Mouse (Mus musculus) CH12.LX (cell line): Measurements from ENCODE around the gene Tbc1d14. TPM values are rescaled to one million over a fixed set of nuclear protein-coding genes. Genes with fewer than 3 reads are reported as not detected.

Experiments
- DNase-seq: peaks from one replicate; pipeline ENCODE4 v3.0.0-alpha.2; 2013; ENCODE audit errors: extremely low read depth
- H3K27ac ChIP-seq: 2 replicates; pipeline ENCODE4 v1.5.1; 2012; ENCODE audit warnings: low read depth, mild to moderate bottlenecking, control low read depth, moderate library complexity; ENCODE audit not compliant: insufficient read depth
- H3K27me3 ChIP-seq: replicated peaks from 2 replicates; pipeline ENCODE3; 2012; ENCODE audit warnings: inconsistent platforms
- H3K36me3 ChIP-seq, 2 experiments: replicated peaks in 1 of 2; 2 replicates each; pipeline versions ENCODE3 to v1.6.1; 2012; ENCODE audit warnings: inconsistent platforms in 1 of 2, low read length in 1 of 2, mild to moderate bottlenecking in 1 of 2, mixed read lengths in 1 of 2, moderate library complexity in 1 of 2; ENCODE audit not compliant: control insufficient read depth in 1 of 2, insufficient read depth in 1 of 2
- H3K4me1 ChIP-seq, 2 experiments: 2 replicates each; pipeline ENCODE4 v1.6.1; 2012; ENCODE audit warnings: inconsistent platforms in 1 of 2, moderate library complexity in 1 of 2; ENCODE audit not compliant: insufficient read depth in 2 of 2, control insufficient read depth in 1 of 2
- H3K4me2 ChIP-seq: 2 replicates; pipeline ENCODE4 v1.6.1; 2012; ENCODE audit warnings: low read depth, mild to moderate bottlenecking, control low read depth; ENCODE audit not compliant: poor library complexity, insufficient read depth, severe bottlenecking
- H3K4me3 ChIP-seq, 3 experiments: fragments of 150-350 bp in 1 of 3; sonication (generic) in 1 of 3; replicated peaks in 1 of 3; 2 replicates each; pipeline versions ENCODE3 to v1.5.1; 2011 to 2012; ENCODE audit warnings: low read depth in 2 of 3, low read length in 2 of 3, mild to moderate bottlenecking in 2 of 3, moderate library complexity in 2 of 3, control low read depth in 1 of 3, improper control_type of control experiment in 1 of 3, inconsistent platforms in 1 of 3, mixed read lengths in 1 of 3; ENCODE audit not compliant: poor library complexity in 1 of 3
- H3K79me2 ChIP-seq: replicated peaks from 2 replicates; pipeline ENCODE4 v1.6.1; 2012; ENCODE audit warnings: mild to moderate bottlenecking, moderate library complexity; ENCODE audit not compliant: control insufficient read depth, poor library complexity, insufficient read depth, severe bottlenecking; ENCODE audit errors: extremely low read depth
- H3K9ac ChIP-seq: 2 replicates; pipeline ENCODE4 v1.6.1; 2012; ENCODE audit warnings: low read depth, mild to moderate bottlenecking, control low read depth, moderate library complexity; ENCODE audit not compliant: insufficient read depth
- H3K9me3 ChIP-seq: replicated peaks from 2 replicates; pipeline ENCODE3; 2012; ENCODE audit warnings: low read length, inconsistent platforms, mixed read lengths
- BHLHE40 ChIP-seq: IDR thresholded peaks from 2 replicates; pipeline ENCODE4 v1.6.1; 2011; ENCODE audit warnings: mild to moderate bottlenecking, low read depth, low read length, improper control_type of control experiment
- CHD1 ChIP-seq: IDR thresholded peaks from 2 replicates; pipeline ENCODE4 v1.6.1; 2012; ENCODE audit warnings: low read depth, low read length, improper control_type of control experiment, inconsistent platforms
- CHD2 ChIP-seq: IDR thresholded peaks from 2 replicates; pipeline ENCODE4 v1.6.1; 2011; ENCODE audit warnings: low read length, improper control_type of control experiment
- ELF1 ChIP-seq: IDR thresholded peaks from 2 replicates; pipeline ENCODE4 v1.6.1; 2014; ENCODE audit warnings: low read depth, mild to moderate bottlenecking, inconsistent platforms, low read length, improper control_type of control experiment
- EP300 ChIP-seq: IDR thresholded peaks from 2 replicates; pipeline ENCODE4 v1.6.1; 2011; ENCODE audit warnings: low read length, improper control_type of control experiment
- JUN ChIP-seq: IDR thresholded peaks from 2 replicates; pipeline ENCODE4 v1.6.1; 2011; ENCODE audit warnings: low read depth, mild to moderate bottlenecking, low read length, improper control_type of control experiment, moderate library complexity; ENCODE audit not compliant: insufficient read depth
- JUND ChIP-seq: conservative IDR thresholded peaks from 2 replicates; pipeline ENCODE4 v1.6.1; 2011; ENCODE audit warnings: low read depth, low read length, improper control_type of control experiment
- MAFK ChIP-seq: IDR thresholded peaks from 2 replicates; pipeline ENCODE4 v1.6.1; 2011; ENCODE audit warnings: low read length, improper control_type of control experiment; ENCODE audit not compliant: insufficient replicate concordance
- MAX ChIP-seq: IDR thresholded peaks from 2 replicates; pipeline ENCODE4 v1.6.1; 2011; ENCODE audit warnings: low read length, improper control_type of control experiment
- MAZ ChIP-seq: IDR thresholded peaks from 2 replicates; pipeline ENCODE4 v1.6.1; 2012; ENCODE audit warnings: low read depth, mild to moderate bottlenecking, inconsistent platforms, low read length, improper control_type of control experiment, moderate library complexity
- MXI1 ChIP-seq: IDR thresholded peaks from 2 replicates; pipeline ENCODE4 v1.6.1; 2011; ENCODE audit warnings: mild to moderate bottlenecking, low read depth, low read length, improper control_type of control experiment
- NRF1 ChIP-seq: IDR thresholded peaks from 2 replicates; pipeline ENCODE4 v1.6.1; 2014; ENCODE audit warnings: low read depth, mild to moderate bottlenecking, inconsistent platforms, low read length, improper control_type of control experiment, moderate library complexity
- POLR2A ChIP-seq: IDR thresholded peaks from 2 replicates; pipeline ENCODE4 v1.6.1; 2011; ENCODE audit warnings: low read depth, mild to moderate bottlenecking, improper control_type of control experiment, low read length
- POLR2AphosphoS2 ChIP-seq: IDR thresholded peaks from 2 replicates; pipeline ENCODE4 v1.6.1; 2011; ENCODE audit warnings: low read depth, low read length, improper control_type of control experiment
- RAD21 ChIP-seq: IDR thresholded peaks from 2 replicates; pipeline ENCODE4 v1.6.1; 2011; ENCODE audit warnings: low read depth, mild to moderate bottlenecking, low read length, improper control_type of control experiment, moderate library complexity
- RCOR1 ChIP-seq: conservative IDR thresholded peaks from 2 replicates; pipeline ENCODE4 v1.6.1; 2012; ENCODE audit warnings: low read depth, mild to moderate bottlenecking, inconsistent platforms, low read length, improper control_type of control experiment
- TBP ChIP-seq: conservative IDR thresholded peaks from 2 replicates; pipeline ENCODE4 v1.6.1; 2011; ENCODE audit warnings: low read depth, low read length, improper control_type of control experiment
- TCF12 ChIP-seq: IDR thresholded peaks from 2 replicates; pipeline ENCODE4 v1.6.1; 2014; ENCODE audit warnings: low read depth, mild to moderate bottlenecking, inconsistent platforms, low read length, improper control_type of control experiment
- USF1 ChIP-seq: IDR thresholded peaks from 2 replicates; pipeline ENCODE4 v1.6.1; 2014; ENCODE audit warnings: low read depth, mild to moderate bottlenecking, inconsistent platforms, low read length, improper control_type of control experiment
- ZKSCAN1 ChIP-seq: IDR thresholded peaks from 2 replicates; pipeline ENCODE4 v1.6.1; 2012; ENCODE audit warnings: low read depth, inconsistent platforms, low read length, improper control_type of control experiment, borderline replicate concordance
- ZMIZ1 ChIP-seq: IDR thresholded peaks from 2 replicates; pipeline ENCODE4 v1.6.1; 2012; ENCODE audit warnings: low read depth, mild to moderate bottlenecking, inconsistent platforms, low read length, improper control_type of control experiment
- ZNF384 ChIP-seq: IDR thresholded peaks from 2 replicates; pipeline ENCODE4 v1.6.1; 2012; ENCODE audit warnings: low read depth, low read length, improper control_type of control experiment, inconsistent platforms
- dilution Hi-C: fragments of 300-500 bp; cut with MboI; formaldehyde crosslinking; loops from 2 replicates; pipeline ENCODE4 v1.14.3; 2020; ENCODE audit warnings: low sequenced_read_pairs; ENCODE audit not compliant: extremely low pct_unique_long_range_greater_than_20kb, extremely low pct_ligation_motif_present
- in situ Hi-C: fragments of 300-500 bp; cut with MboI; formaldehyde crosslinking; loops from 3 replicates; pipeline ENCODE4 v1.14.3; 2019; ENCODE audit warnings: low sequenced_read_pairs, low pct_ligation_motif_present, low pct_unique_long_range_greater_than_20kb, mixed read lengths
- polyA plus RNA-seq: library from polyadenylated mRNA; unstranded; fragments of >175 nt; gene quantifications from 2 replicates; pipeline ENCODE4 v1.2.1, GENCODE M21; 2012; ENCODE audit warnings: low read depth; ENCODE audit not compliant: insufficient read length
- total RNA-seq, 2 experiments: library from RNA; depleted of rRNA; stranded (reverse); fragments of 300-350 nt in 1 of 2; fragments of >200 nt in 1 of 2; gene quantifications; 2 replicates each; pipeline ENCODE4 v1.2.3; 2012 to 2014

Gene Tbc1d14
- total and polyA plus RNA-seq, 3 experiments, result 5.7 to 29.1 (median 10.1) TPM

DNA sequence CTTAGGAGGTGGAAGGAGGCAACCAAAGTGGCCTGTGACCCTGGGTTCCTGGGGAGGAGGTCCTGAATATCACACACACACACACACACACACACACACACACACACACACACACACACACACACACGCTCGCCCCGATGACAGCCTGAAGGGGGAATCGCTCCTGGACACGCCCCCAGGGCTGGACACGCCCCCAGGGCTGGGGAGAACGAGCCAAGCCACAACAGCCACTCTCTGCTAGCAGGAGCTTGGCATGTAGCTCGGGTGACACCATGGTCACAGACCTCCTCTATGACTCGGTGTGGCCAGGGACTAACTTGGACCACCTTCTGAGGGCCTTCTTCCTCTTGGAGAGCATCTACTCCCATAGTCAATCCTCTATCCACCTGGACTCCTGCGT lies 142.0 kb downstream of the Tbc1d14 start:
- no peak overlapping the region for H3K4me2 ChIP-seq
- DNase-seq, result no peak
- no peaks in the 10 kb centered on the region for H3K79me2 ChIP-seq
- H3K36me3 ChIP-seq, result no peaks in the 10 kb centered on the region
- no peak overlapping the region for H3K9ac ChIP-seq
- in situ Hi-C loops, result no loop called here
- TF ChIP-seq ZNF384, result no peak
- TF ChIP-seq ZKSCAN1, result no peak
- no peak for TF ChIP-seq RAD21
- no peak for TF ChIP-seq NRF1
- TF ChIP-seq ZMIZ1, result no peak
- TF ChIP-seq JUN, result no peak
- no peak for TF ChIP-seq POLR2AphosphoS2
- no peak for TF ChIP-seq CHD1
- no peak for TF ChIP-seq USF1
- TF ChIP-seq TCF12, result no peak
- TF ChIP-seq JUND, result no peak
- no peak for TF ChIP-seq MAX
- TF ChIP-seq MAFK, result no peak
- TF ChIP-seq, all 38 proteins: peak for 0
- Histone ChIP-seq H3K27ac (no peak overlapping the region), H3K9me3 (peaks cover 3% of the 10 kb centered on the region), H3K27me3 (peaks cover 70% of the 10 kb centered on the region), H3K4me3 (no peak overlapping the region), H3K4me1 (peaks cover 4 to 11% of the 10 kb centered on the region in 2 experiments; a peak in 2 of 4 replicates)
- dilution Hi-C loops, result no loop called here

DNA sequence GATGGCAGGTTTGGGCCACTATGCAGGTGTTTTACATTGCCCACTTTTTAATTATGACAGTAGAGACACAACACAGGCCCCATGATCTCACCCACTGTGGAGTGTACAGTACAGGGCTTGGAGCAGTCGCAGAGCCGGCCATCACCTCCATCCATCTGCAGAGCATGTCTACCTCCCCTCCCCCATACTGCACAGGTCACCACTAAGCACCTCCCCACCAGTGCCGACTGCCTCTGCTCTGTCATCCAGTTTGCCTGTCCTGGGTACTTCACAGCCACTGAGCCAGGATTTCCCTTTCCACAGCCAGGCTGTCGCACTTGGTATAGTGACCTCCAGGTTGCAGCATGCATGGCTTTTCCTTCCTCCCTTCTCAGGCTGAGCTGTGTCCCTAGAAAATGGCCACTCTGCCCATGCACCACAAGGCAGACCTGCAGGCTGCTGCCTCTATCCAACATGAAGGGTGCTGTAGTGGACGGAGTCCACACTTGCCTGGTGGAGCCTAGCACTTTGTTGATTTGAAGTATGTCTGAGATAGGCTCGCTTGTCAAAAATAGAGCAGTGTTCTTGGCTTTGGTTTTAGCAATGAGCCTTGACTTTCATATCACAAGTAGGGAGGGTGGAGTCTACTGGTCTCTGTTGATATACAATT lies 143.2 kb downstream of the Tbc1d14 start:
- Histone ChIP-seq H3K27ac (no peak overlapping the region), H3K9me3 (peaks cover 3% of the 10 kb centered on the region), H3K9ac (no peak overlapping the region), H3K4me3 (no peak overlapping the region), H3K36me3 (no peaks in the 10 kb centered on the region), H3K79me2 (no peaks in the 10 kb centered on the region), H3K27me3 (peaks cover 73% of the 10 kb centered on the region), H3K4me2 (no peak overlapping the region), H3K4me1 (peaks cover 4 to 11% of the 10 kb centered on the region in 2 experiments; a peak in 2 of 4 replicates)
- in situ Hi-C loops (no loop called here), dilution Hi-C loops (no loop called here)
- DNase-seq, result no peak
- TF ChIP-seq MAZ (no peak), RCOR1 (no peak), EP300 (no peak), ZNF384 (no peak), ELF1 (no peak), JUND (no peak), BHLHE40 (no peak), MXI1 (no peak), POLR2A (no peak), RAD21 (no peak), CHD2 (no peak), TBP (no peak)
